Mouse (Mus musculus) intestine, embryonic 15.5 days (tissue): ENCODE measurements around the gene Flywch2. TPM values are rescaled to one million over a fixed set of nuclear protein-coding genes. Genes with fewer than 3 reads are reported as not detected.

Experiments used
- ATAC-seq: fragments of 200-750 bp; cut with Nextera tagmentation; 2 replicates; pipeline ENCODE4 v1.8.0; 2017; ENCODE audit warnings: moderate TSS enrichment, moderate library complexity
- H3K27ac ChIP-seq: fragments of 300-500 bp; sonication (generic); 2 replicates; pipeline ENCODE4 v1.5.1; 2015; ENCODE audit warnings: mild to moderate bottlenecking, inconsistent platforms
- H3K27me3 ChIP-seq: fragments of 300-500 bp; sonication (generic); replicated peaks from 2 replicates; pipeline ENCODE4 v1.6.1; 2015; ENCODE audit warnings: inconsistent platforms
- H3K36me3 ChIP-seq: fragments of 300-500 bp; sonication (generic); 2 replicates; pipeline ENCODE4 v1.6.1; 2015; ENCODE audit warnings: inconsistent platforms
- H3K4me1 ChIP-seq: fragments of 300-500 bp; sonication (generic); replicated peaks from 2 replicates; pipeline ENCODE4 v1.6.1; 2015; ENCODE audit warnings: inconsistent platforms
- H3K4me2 ChIP-seq: fragments of 300-500 bp; sonication (generic); replicated peaks from 2 replicates; pipeline ENCODE4 v1.6.1; 2015; ENCODE audit warnings: mild to moderate bottlenecking, inconsistent platforms
- H3K4me3 ChIP-seq: fragments of 300-500 bp; sonication (generic); replicated peaks from 2 replicates; pipeline ENCODE4 v1.5.1; 2015; ENCODE audit warnings: inconsistent platforms
- H3K9ac ChIP-seq: fragments of 300-500 bp; sonication (generic); 2 replicates; pipeline ENCODE4 v1.6.1; 2015; ENCODE audit warnings: inconsistent platforms
- H3K9me3 ChIP-seq: fragments of 300-500 bp; sonication (generic); 2 replicates; pipeline ENCODE4 v1.6.1; 2016; ENCODE audit warnings: inconsistent platforms
- WGBS: fragments of 180-500 bp; shearing (Covaris S2); methylation state at CpG from one replicate; pipeline ENCODE4 v1.1.7; 2015; 5-methylcytosine and 5-hydroxymethylcytosine counted together
- polyA plus RNA-seq: library from polyadenylated mRNA; unstranded; fragments of >200 nt; fragmentation: Nextera tagmentation; extraction: Ambion mirVana; gene quantifications from 2 replicates; pipeline ENCODE4 v1.2.1, GENCODE M21; 2015

Gene Flywch2
- polyA plus RNA-seq, 1 experiment from 2014 or later: 14.7 TPM

GRCm38 (mm10) chr17:23770493-23770892, 15.4 kb downstream of the Flywch2 start:
- H3K9ac ChIP-seq: peak overlapping the region; percentile 94; the same call in 1 of the 2 replicates
- no peaks in the 10 kb centered on the region for H3K36me3 ChIP-seq
- 35% methylated on average over 2 of the region's 2 CpGs for WGBS
- peak overlapping the region; percentile 91 for H3K4me3 ChIP-seq
- no peak for ATAC-seq
- H3K27me3 ChIP-seq: no peaks in the 10 kb centered on the region
- 0 out of 2 replicates have a peak, but pooled peaks cover 3% of the 10 kb centered on the region for H3K4me1 ChIP-seq
- H3K9me3 ChIP-seq: no peaks in the 10 kb centered on the region
- peak overlapping the region; percentile 77 for H3K4me2 ChIP-seq
- H3K27ac ChIP-seq: no peak overlapping the region

- H3K9me3 ChIP-seq: no peaks in the 10 kb centered on the region
- H3K9ac ChIP-seq: no peak overlapping the region
- H3K4me1 ChIP-seq: 0 out of 2 replicates have a peak, but pooled peaks cover 4% of the 10 kb centered on the region
- H3K4me3 ChIP-seq: no peak overlapping the region
- peaks cover 17% of the 10 kb centered on the region for H3K36me3 ChIP-seq
- no peak for ATAC-seq
- no peaks in the 10 kb centered on the region for H3K27me3 ChIP-seq
- no peak overlapping the region for H3K4me2 ChIP-seq
- 94% methylated on average over 11 of the region's 11 CpGs for WGBS
- H3K27ac ChIP-seq: no peak overlapping the region
These were observed 22.9 kb downstream of the Flywch2 start for GRCm38 (mm10) chr17:23762976-23763375.

GRCm38 (mm10) chr17:23761155-23761554, 24.7 kb downstream of the Flywch2 start:
- Histone ChIP-seq H3K27ac (no peak overlapping the region), H3K4me2 (no peak overlapping the region), H3K36me3 (peaks cover 24% of the 10 kb centered on the region), H3K4me1 (0 out of 2 replicates have a peak, but pooled peaks cover 4% of the 10 kb centered on the region), H3K4me3 (no peak overlapping the region), H3K9me3 (no peaks in the 10 kb centered on the region), H3K27me3 (no peaks in the 10 kb centered on the region), H3K9ac (no peak overlapping the region)
- 96% methylated on average over 3 of the region's 3 CpGs for WGBS
- ATAC-seq: no peak

GRCm38 (mm10) chr17:23760231-23760630, 25.6 kb downstream of the Flywch2 start:
- ATAC-seq: no peak
- Histone ChIP-seq H3K36me3 (peaks cover 32% of the 10 kb centered on the region), H3K4me1 (0 out of 2 replicates have a peak, but pooled peaks cover 4% of the 10 kb centered on the region), H3K27ac (no peak overlapping the region), H3K9me3 (no peaks in the 10 kb centered on the region), H3K4me2 (no peak overlapping the region), H3K9ac (no peak overlapping the region), H3K27me3 (no peaks in the 10 kb centered on the region), H3K4me3 (no peak overlapping the region)
- WGBS: 92% methylated on average over 9 of the region's 9 CpGs

GRCm38 (mm10) chr17:23758801-23759200, 27.1 kb downstream of the Flywch2 start:
- Histone ChIP-seq H3K4me1 (0 out of 2 replicates have a peak, but pooled peaks cover 4% of the 10 kb centered on the region), H3K4me2 (no peak overlapping the region), H3K9me3 (no peaks in the 10 kb centered on the region), H3K4me3 (no peak overlapping the region), H3K36me3 (peaks cover 32% of the 10 kb centered on the region), H3K27ac (no peak overlapping the region), H3K27me3 (no peaks in the 10 kb centered on the region), H3K9ac (no peak overlapping the region)
- ATAC-seq: no peak
- 89% methylated on average over 8 of the region's 8 CpGs for WGBS

- no peak overlapping the region for H3K9ac ChIP-seq
- no peaks in the 10 kb centered on the region for H3K9me3 ChIP-seq
- no peak for ATAC-seq
- no peak overlapping the region for H3K4me3 ChIP-seq
- peaks cover 42% of the 10 kb centered on the region for H3K36me3 ChIP-seq
- 92% methylated on average over 9 of the region's 9 CpGs for WGBS
- H3K4me2 ChIP-seq: no peak overlapping the region
- H3K27me3 ChIP-seq: no peaks in the 10 kb centered on the region
- H3K4me1 ChIP-seq: no peaks in the 10 kb centered on the region
- no peak overlapping the region for H3K27ac ChIP-seq
These were observed 28.3 kb downstream of the Flywch2 start for GRCm38 (mm10) chr17:23757581-23757980.

- no peaks in the 10 kb centered on the region for H3K4me1 ChIP-seq
- ATAC-seq: no peak
- no peaks in the 10 kb centered on the region for H3K9me3 ChIP-seq
- H3K9ac ChIP-seq: no peak overlapping the region
- peaks cover 38% of the 10 kb centered on the region for H3K36me3 ChIP-seq
- 94% methylated on average over 13 of the region's 13 CpGs for WGBS
- H3K4me2 ChIP-seq: no peak overlapping the region
- H3K27ac ChIP-seq: no peak overlapping the region
- no peaks in the 10 kb centered on the region for H3K27me3 ChIP-seq
- H3K4me3 ChIP-seq: no peak overlapping the region
These were observed 30.2 kb downstream of the Flywch2 start for GRCm38 (mm10) chr17:23755689-23756088.

- H3K36me3 ChIP-seq: peaks cover 10% of the 10 kb centered on the region; the same call in 1 of the 2 replicates
- 83% methylated on average over 11 of the region's 11 CpGs for WGBS
- peaks cover 18% of the 10 kb centered on the region for H3K4me1 ChIP-seq
- peaks cover 21% of the 10 kb centered on the region for H3K27me3 ChIP-seq
- H3K9ac ChIP-seq: peak overlapping the region; percentile 21; the same call in 1 of the 2 replicates
- 0 out of 2 replicates have a peak overlapping the region, but pooled peaks have one; percentile 2 for H3K4me3 ChIP-seq
- H3K4me2 ChIP-seq: peak overlapping the region; percentile 39
- H3K9me3 ChIP-seq: no peaks in the 10 kb centered on the region
- no peak overlapping the region for H3K27ac ChIP-seq
- ATAC-seq: no peak
These were observed 36.3 kb downstream of the Flywch2 start for GRCm38 (mm10) chr17:23749400-23750191.

GRCm38 (mm10) chr17:23748631-23749391, 37.1 kb downstream of the Flywch2 start:
- Histone ChIP-seq H3K36me3 (peaks cover 10% of the 10 kb centered on the region; the same call in 1 of the 2 replicates), H3K4me3 (0 out of 2 replicates have a peak overlapping the region, but pooled peaks have one; percentile 2), H3K27ac (no peak overlapping the region), H3K9me3 (no peaks in the 10 kb centered on the region), H3K9ac (no peak overlapping the region), H3K4me2 (peak overlapping the region; percentile 39), H3K4me1 (peaks cover 19% of the 10 kb centered on the region), H3K27me3 (peaks cover 28% of the 10 kb centered on the region)
- 27% methylated on average over 10 of the region's 10 CpGs for WGBS
- ATAC-seq: peak; percentile 78

- 27% methylated on average over 6 of the region's 6 CpGs for WGBS
- peaks cover 19% of the 10 kb centered on the region for H3K4me1 ChIP-seq
- H3K9ac ChIP-seq: no peak overlapping the region
- ATAC-seq: no peak
- H3K27me3 ChIP-seq: peaks cover 35% of the 10 kb centered on the region
- H3K4me3 ChIP-seq: no peak overlapping the region
- H3K9me3 ChIP-seq: no peaks in the 10 kb centered on the region
- H3K27ac ChIP-seq: no peak overlapping the region
- no peak overlapping the region for H3K4me2 ChIP-seq
- H3K36me3 ChIP-seq: peaks cover 4% of the 10 kb centered on the region; the same call in 1 of the 2 replicates
These were observed 37.9 kb downstream of the Flywch2 start for GRCm38 (mm10) chr17:23748026-23748425.

GRCm38 (mm10) chr17:23747471-23747870, 38.4 kb downstream of the Flywch2 start:
- H3K9ac ChIP-seq: no peak overlapping the region
- H3K4me3 ChIP-seq: no peak overlapping the region
- H3K4me1 ChIP-seq: peaks cover 20% of the 10 kb centered on the region
- no peaks in the 10 kb centered on the region for H3K36me3 ChIP-seq
- no peaks in the 10 kb centered on the region for H3K9me3 ChIP-seq
- H3K27me3 ChIP-seq: peaks cover 41% of the 10 kb centered on the region
- WGBS: 79% methylated on average over 3 of the region's 3 CpGs
- no peak overlapping the region for H3K27ac ChIP-seq
- ATAC-seq: no peak
- H3K4me2 ChIP-seq: no peak overlapping the region

GRCm38 (mm10) chr17:23746767-23747166, 39.1 kb downstream of the Flywch2 start:
- Histone ChIP-seq H3K27me3 (peaks cover 48% of the 10 kb centered on the region), H3K9me3 (no peaks in the 10 kb centered on the region), H3K4me3 (no peak overlapping the region), H3K27ac (no peak overlapping the region), H3K4me2 (no peak overlapping the region), H3K4me1 (peaks cover 27% of the 10 kb centered on the region), H3K9ac (no peak overlapping the region), H3K36me3 (no peaks in the 10 kb centered on the region)
- 83% methylated on average over 3 of the region's 3 CpGs for WGBS
- ATAC-seq: no peak
